Mouse (Mus musculus) heart, embryonic 10.5 days (tissue): ENCODE measurements around the gene Cntrl. TPM values are rescaled to one million over a fixed set of nuclear protein-coding genes. Genes with fewer than 3 reads are reported as not detected.

ENCODE experiments used
- DNase-seq: peaks from one replicate; pipeline ENCODE4 v3.0.0-alpha.2; 2017; ENCODE audit warnings: low spot score
- H3K27ac ChIP-seq: fragments of 300-500 bp; sonication (generic); 2 replicates; pipeline ENCODE4 v1.5.1; 2016; ENCODE audit warnings: mild to moderate bottlenecking
- H3K27me3 ChIP-seq: fragments of 300-500 bp; sonication (generic); 2 replicates; pipeline ENCODE4 v1.6.1; 2016; ENCODE audit warnings: mild to moderate bottlenecking; ENCODE audit not compliant: poor library complexity, insufficient read depth, severe bottlenecking
- H3K36me3 ChIP-seq: fragments of 300-500 bp; sonication (generic); 2 replicates; pipeline ENCODE4 v1.6.1; 2016; ENCODE audit warnings: mild to moderate bottlenecking, moderate library complexity
- H3K4me1 ChIP-seq: fragments of 300-500 bp; sonication (generic); 2 replicates; pipeline ENCODE4 v1.6.1; 2016; ENCODE audit warnings: mild to moderate bottlenecking
- H3K4me3 ChIP-seq: fragments of 300-500 bp; sonication (generic); 2 replicates; pipeline ENCODE4 v1.5.1; 2016; ENCODE audit warnings: mild to moderate bottlenecking, moderate library complexity
- H3K9me3 ChIP-seq: fragments of 300-500 bp; sonication (generic); 2 replicates; pipeline ENCODE4 v1.6.1; 2016; ENCODE audit warnings: mild to moderate bottlenecking, moderate library complexity
- WGBS: fragments of 180-500 bp; shearing (Covaris S2); methylation state at CpG from one replicate; pipeline ENCODE4 v1.1.7; 2016; 5-methylcytosine and 5-hydroxymethylcytosine counted together
- polyA plus RNA-seq: library from polyadenylated mRNA; unstranded; fragments of >200 nt; fragmentation: Nextera tagmentation; extraction: Ambion mirVana; gene quantifications from 2 replicates; pipeline ENCODE4 v1.2.1, GENCODE M21; 2016

Cntrl gene
- polyA plus RNA-seq: 18.4 and 19.0 TPM in 2 replicates

DNA sequence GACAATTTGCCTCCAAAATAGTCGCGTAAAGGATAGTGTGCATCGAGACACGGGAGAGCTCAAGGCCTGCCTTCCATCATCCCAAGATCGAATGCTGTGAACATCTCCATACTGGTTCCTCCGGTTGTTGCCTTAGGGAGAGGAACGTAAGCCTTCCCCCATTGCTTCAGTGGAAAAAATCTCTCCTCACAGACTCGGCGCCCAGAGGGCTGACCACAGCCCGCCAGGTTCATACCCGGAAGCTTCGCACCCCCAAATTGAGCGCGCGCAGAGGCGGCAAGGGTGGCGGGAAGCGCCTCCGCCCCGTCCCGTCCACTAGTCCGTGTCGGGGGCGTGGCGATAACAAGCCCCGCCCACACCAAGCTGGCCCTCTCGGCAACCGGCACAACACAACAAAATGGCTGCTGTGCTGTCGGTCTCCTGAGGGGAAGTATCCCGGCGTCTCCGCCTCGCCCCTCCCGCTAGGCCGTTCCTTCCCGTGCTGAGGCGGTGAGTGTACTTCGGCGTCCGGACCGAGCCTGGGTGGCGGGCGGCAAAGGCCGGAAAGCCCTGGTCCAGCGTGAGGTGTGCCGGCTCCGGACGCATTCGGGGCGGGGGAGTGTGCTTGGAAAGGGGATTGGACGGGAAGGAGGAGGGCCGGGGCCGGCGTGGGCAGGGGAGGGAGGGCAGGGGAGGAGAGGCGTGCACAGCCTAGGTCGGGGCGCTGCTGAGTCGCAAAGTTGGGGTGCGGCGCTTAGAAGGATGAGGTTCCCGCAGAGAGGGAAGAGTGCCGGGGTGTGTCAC lies at the start of gene Cntrl:
TSS of gene Cntrl (plus strand) at position 352 of the 783 bp plus-strand sequence.
- H3K27ac ChIP-seq: peak within 1 kb of the TSS; percentile 94
- no peaks in the 10 kb centered on the region for H3K9me3 ChIP-seq
- WGBS: under 1% methylated on average over 61 of the region's 62 CpGs
- H3K4me1 ChIP-seq: peaks cover 12% of the 10 kb centered on the region
- H3K27me3 ChIP-seq: no peaks in the 10 kb centered on the region
- peak within 1 kb of the TSS; percentile 89 for H3K4me3 ChIP-seq
- peak; percentile 97 for DNase-seq
- peaks cover 4% of the 10 kb centered on the region for H3K36me3 ChIP-seq

DNA sequence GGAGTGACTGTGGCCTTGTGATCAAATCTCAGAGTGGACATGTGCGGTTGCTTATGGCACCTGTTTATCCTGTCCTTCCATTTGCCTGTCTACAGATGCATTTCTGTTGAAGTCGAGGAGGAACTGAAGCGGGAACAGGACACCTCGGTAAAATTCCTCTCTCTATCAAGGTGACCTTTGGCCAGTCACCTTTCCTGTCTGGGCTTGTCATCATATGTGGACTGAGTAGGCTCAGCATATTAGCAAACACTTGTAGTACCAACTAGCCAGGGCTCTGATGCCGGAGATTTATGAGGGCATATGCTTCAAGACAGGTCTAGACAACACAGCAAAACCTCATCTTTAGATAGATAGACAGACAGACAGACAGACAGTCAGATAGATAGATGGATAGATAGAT lies 49.0 kb upstream of the Cntrl start:
- DNase-seq: no peak
- no peak overlapping the region for H3K4me3 ChIP-seq
- H3K36me3 ChIP-seq: no peaks in the 10 kb centered on the region
- no peaks in the 10 kb centered on the region for H3K4me1 ChIP-seq
- no peaks in the 10 kb centered on the region for H3K27me3 ChIP-seq
- WGBS: 75% methylated on average over 5 of the region's 5 CpGs
- no peak overlapping the region for H3K27ac ChIP-seq
- H3K9me3 ChIP-seq: no peaks in the 10 kb centered on the region

DNA sequence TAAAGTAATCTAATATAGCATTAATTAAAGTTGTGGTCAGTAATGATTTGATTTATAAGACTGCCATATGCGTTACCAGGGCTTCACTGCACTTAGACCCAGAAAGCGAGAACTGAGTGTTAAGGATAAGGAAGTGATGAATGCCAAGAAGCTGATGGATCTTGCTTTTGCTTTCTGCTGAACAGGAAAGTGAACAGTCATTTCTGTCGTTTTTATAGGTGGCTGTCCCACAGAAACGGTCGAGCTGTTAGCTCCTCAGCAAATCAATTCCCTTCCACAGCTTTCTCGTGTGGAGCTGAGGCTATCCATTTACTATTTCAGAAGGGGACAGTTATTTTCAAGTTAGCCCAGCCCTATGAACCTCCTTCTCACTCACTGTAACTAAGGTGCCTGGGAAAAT lies 48.4 kb upstream of the Cntrl start:
- H3K9me3 ChIP-seq: no peaks in the 10 kb centered on the region
- no peak overlapping the region for H3K4me3 ChIP-seq
- WGBS: 71% methylated on average over 6 of the region's 6 CpGs
- no peak for DNase-seq
- no peaks in the 10 kb centered on the region for H3K27me3 ChIP-seq
- no peaks in the 10 kb centered on the region for H3K36me3 ChIP-seq
- no peaks in the 10 kb centered on the region for H3K4me1 ChIP-seq
- no peak overlapping the region for H3K27ac ChIP-seq

DNA sequence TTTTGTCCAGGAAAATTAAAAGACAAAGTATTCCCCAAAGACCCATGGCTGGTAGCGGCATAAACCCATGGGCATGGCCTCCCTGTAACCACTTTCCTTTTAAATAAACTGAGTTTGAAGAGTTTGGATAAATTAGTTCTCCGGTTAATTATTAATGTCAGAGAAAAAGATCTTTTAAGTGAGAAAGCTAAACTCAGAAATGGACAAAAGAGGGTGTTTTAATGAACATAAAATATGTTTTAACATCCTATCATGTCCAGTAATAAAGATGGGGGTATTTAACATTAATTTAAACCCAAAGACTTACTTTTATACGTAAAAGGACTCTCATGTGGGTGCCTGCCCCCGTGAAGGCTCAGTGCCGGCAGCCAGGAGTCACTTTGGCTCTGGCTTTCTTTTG lies 48.0 kb upstream of the Cntrl start, which contains the start of gene Hc:
TSS of gene Hc (minus strand) at position 101 of the 400 bp plus-strand sequence.
- 85% methylated on average over 5 of the region's 5 CpGs for WGBS
- H3K4me1 ChIP-seq: no peaks in the 10 kb centered on the region
- DNase-seq: no peak
- no peak within 1 kb of the TSS for H3K4me3 ChIP-seq
- no peaks in the 10 kb centered on the region for H3K9me3 ChIP-seq
- no peaks in the 10 kb centered on the region for H3K27me3 ChIP-seq
- H3K27ac ChIP-seq: no peak within 1 kb of the TSS
- no peaks in the 10 kb centered on the region for H3K36me3 ChIP-seq

DNA sequence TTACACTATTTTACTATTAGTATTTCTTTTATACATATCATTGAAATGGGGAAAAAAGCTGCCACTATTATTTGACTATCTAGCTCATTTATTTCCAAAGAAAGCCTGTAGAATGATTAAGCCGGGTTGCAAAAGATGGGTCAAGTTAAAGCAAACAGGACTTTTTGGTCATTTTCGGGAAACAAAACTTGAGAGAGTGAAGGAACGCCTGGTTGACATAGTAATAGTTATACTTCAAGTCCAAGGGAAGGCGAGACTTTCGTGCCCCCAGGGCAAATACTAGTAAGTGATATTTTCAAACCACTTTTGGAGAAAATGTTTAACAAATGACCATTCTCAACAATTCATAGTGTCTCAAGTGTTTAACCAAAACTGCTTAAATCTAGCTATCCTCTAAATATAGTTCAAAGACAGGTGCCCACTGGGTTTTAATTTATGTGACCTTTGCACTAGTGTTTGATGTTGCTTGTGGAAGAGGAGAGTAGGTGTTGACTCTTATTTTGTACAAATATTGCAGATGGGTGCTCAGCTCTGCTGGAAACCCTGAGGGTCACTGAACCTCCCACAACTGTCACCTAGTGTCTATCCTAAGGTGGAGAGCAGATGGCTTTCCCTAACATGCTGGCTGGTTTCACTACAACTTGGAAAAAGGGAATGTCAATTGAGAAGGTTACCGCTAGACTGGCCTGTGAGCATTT lies 45.8 kb upstream of the Cntrl start:
- Histone ChIP-seq H3K36me3 (no peaks in the 10 kb centered on the region), H3K27ac (no peak overlapping the region), H3K4me3 (no peak overlapping the region), H3K9me3 (no peaks in the 10 kb centered on the region), H3K27me3 (no peaks in the 10 kb centered on the region), H3K4me1 (no peaks in the 10 kb centered on the region)
- DNase-seq: no peak
- 84% methylated on average over 6 of the region's 6 CpGs for WGBS

DNA sequence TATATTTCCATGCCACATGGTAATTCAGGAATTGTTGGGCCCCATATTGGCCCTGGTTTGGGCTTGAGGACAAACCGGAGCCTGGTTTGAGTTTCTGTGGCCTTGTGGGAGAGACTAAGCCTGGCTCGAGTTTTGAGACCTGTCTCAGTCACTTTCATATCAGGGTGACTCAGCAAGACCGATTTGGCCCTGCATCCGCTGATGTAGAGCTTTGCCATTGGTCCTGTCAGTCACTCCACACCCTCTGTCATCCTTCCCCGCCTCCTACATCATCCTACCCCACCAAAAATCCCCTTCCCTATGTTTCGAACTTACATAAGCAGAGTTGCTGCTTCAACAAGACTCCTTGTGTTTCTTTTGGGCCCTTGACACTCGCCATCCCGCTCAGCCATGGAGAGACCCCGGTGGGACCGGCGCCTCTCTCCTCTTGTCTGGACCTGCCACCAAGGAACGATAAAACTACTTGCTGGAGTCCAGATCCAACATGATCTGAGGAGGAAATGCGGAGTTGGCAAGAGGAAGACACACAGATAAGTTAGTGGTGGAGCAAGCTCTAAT lies 42.7 kb upstream of the Cntrl start:
- no peaks in the 10 kb centered on the region for H3K36me3 ChIP-seq
- DNase-seq: no peak
- no peak overlapping the region for H3K27ac ChIP-seq
- H3K4me1 ChIP-seq: no peaks in the 10 kb centered on the region
- WGBS: 81% methylated on average over 13 of the region's 13 CpGs
- H3K9me3 ChIP-seq: no peaks in the 10 kb centered on the region
- no peaks in the 10 kb centered on the region for H3K27me3 ChIP-seq
- no peak overlapping the region for H3K4me3 ChIP-seq

DNA sequence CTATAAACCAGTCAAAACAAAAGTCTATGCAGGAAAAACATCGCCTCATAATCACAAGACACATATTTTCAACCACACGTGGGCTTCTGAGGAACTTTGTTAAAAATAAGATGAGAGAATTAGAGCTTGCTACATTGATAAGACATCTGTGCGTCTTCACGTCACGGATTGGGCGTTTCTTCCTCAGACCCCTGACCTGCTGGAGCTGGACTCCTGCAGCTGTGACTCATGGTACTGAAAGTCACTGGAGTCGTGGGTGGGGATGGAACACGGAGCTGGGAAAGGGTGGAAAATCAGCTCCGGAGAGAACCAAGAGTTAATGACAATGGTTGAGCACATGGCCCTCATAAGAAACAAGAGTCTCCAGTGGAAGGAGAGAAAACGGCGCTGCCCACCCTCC lies 42.2 kb upstream of the Cntrl start:
- WGBS: 84% methylated on average over 11 of the region's 11 CpGs
- Histone ChIP-seq H3K4me1 (no peaks in the 10 kb centered on the region), H3K27ac (no peak overlapping the region), H3K36me3 (no peaks in the 10 kb centered on the region), H3K27me3 (no peaks in the 10 kb centered on the region), H3K4me3 (no peak overlapping the region), H3K9me3 (no peaks in the 10 kb centered on the region)
- DNase-seq: no peak

DNA sequence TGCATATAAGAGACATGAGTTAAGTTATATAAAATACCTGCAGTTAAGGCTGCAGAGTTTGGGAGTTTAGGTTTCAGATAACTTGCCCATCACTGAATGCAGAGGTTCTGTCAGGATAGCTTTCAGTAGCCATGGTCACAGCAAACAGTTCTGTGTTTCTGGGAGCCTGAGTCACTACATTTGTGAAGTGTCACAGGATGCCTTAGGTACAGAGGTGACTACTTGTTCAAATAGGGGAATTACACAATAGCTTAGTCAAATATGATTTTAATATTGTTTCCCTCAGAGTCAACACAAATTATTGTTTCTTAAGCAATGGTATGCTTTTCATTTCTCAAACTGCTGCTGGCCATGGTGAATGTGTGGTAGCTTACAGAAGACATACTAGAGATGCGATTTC lies 40.2 kb upstream of the Cntrl start:
- WGBS: 96% methylated on average over 1 of the region's 1 CpGs
- no peaks in the 10 kb centered on the region for H3K4me1 ChIP-seq
- no peaks in the 10 kb centered on the region for H3K36me3 ChIP-seq
- no peaks in the 10 kb centered on the region for H3K9me3 ChIP-seq
- H3K4me3 ChIP-seq: no peak overlapping the region
- H3K27me3 ChIP-seq: no peaks in the 10 kb centered on the region
- no peak for DNase-seq
- H3K27ac ChIP-seq: no peak overlapping the region

DNA sequence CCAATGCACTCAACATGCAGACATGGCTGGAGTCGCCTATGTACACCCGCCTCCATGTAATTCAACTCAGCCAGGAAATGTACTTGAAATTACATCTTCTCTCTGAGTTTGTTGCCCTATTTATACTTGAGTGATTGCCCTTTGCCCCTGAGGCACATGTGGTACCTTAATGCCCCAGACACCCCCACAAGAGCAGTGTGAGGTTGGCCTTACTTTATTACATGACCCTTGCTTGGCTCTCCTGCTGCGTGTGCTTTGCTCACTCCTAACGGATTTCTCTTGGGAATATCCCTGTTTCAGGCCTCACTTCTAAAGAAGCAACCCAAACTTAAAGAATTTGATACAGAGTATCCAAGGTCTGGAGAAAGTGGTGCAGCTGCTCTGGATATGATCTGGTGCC lies 39.0 kb upstream of the Cntrl start:
- WGBS: 85% methylated on average over 4 of the region's 4 CpGs
- no peaks in the 10 kb centered on the region for H3K4me1 ChIP-seq
- DNase-seq: no peak
- H3K36me3 ChIP-seq: no peaks in the 10 kb centered on the region
- H3K27ac ChIP-seq: no peak overlapping the region
- H3K9me3 ChIP-seq: no peaks in the 10 kb centered on the region
- H3K27me3 ChIP-seq: no peaks in the 10 kb centered on the region
- H3K4me3 ChIP-seq: no peak overlapping the region

DNA sequence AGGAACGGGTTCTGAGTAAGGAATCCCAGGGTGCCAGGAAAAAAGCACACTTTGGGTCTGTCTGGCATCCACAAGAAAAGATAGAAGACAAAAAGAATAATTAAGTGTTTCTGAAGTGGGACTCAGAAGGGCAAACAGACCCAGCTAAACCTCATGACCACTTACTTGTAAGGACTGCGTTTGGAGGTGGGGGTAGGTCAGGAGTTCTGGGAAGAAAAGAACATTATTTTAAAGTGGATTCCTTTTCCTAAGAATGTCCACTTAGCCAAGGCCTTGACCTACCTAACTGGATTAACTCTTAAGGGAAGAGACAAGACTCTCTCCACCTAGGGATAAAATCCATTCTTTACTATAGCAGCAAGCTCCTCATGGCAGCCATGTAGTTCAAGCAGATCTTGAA lies 36.7 kb upstream of the Cntrl start:
- Histone ChIP-seq H3K4me1 (no peaks in the 10 kb centered on the region), H3K9me3 (no peaks in the 10 kb centered on the region), H3K36me3 (no peaks in the 10 kb centered on the region), H3K27me3 (no peaks in the 10 kb centered on the region), H3K4me3 (no peak overlapping the region), H3K27ac (no peak overlapping the region)
- 78% methylated on average over 2 of the region's 2 CpGs for WGBS
- no peak for DNase-seq

DNA sequence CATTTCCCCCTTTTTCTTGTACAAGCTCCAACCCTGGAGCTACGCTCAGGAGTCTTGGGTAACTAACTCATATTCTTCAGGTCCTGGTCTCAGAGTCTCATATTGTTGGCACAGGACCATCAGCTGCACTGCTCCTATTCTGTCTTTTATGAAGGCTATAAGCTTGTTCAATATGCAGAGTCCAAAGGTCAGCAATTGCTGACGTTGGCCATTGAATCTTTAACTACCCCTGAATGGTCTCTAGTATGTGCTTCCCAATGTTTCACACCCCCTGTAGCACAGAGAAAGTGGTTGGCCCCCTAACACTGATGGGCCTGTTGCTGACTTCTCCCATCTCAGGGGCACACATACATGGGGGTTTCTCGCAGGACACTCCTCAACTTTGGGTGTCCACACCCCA lies 35.0 kb upstream of the Cntrl start:
- H3K36me3 ChIP-seq: no peaks in the 10 kb centered on the region
- no peak for DNase-seq
- 90% methylated on average over 3 of the region's 3 CpGs for WGBS
- no peaks in the 10 kb centered on the region for H3K27me3 ChIP-seq
- no peak overlapping the region for H3K27ac ChIP-seq
- no peaks in the 10 kb centered on the region for H3K9me3 ChIP-seq
- no peak overlapping the region for H3K4me3 ChIP-seq
- H3K4me1 ChIP-seq: no peaks in the 10 kb centered on the region

DNA sequence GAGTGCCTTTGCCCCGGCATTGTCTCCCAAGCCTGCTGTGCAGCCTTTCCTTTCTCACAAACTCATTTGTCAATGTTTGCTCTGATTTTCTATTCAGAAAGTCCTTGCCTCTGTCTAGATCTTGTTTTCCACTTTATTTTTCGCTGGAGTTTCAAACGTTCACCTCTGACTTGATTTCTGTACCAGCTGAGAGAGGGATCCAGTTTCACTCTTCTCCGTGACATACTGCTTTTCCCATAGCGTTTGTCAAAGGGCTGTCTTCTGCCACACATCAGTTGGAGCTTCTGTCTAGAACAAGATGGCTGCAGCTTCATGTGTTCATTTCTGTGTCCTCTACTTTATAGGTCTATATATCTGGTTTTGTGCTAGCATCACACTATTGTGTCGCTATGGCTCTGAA lies 30.1 kb upstream of the Cntrl start:
- Histone ChIP-seq H3K27ac (no peak overlapping the region), H3K27me3 (no peaks in the 10 kb centered on the region), H3K36me3 (no peaks in the 10 kb centered on the region), H3K4me3 (no peak overlapping the region), H3K9me3 (no peaks in the 10 kb centered on the region), H3K4me1 (no peaks in the 10 kb centered on the region)
- no peak for DNase-seq
- 68% methylated on average over 6 of the region's 6 CpGs for WGBS

DNA sequence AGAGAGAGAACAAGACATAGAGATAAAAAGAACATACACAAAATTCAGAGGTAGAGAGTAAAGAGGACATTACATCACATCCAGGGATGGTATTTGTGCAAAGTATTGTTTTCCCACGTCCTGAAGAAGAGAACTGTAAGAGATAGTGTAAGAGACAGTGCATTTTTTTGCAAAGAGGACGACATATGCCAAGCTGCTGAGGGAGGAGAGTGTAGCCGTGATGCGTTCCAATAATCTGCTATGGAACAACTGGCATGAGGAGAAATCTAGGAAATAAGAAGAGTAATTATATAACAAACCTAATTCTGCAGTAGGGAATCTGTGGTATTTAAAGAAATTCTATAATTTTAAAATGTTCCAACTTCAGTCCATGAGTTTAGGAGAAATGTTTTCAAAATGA lies 21.9 kb upstream of the Cntrl start:
- 74% methylated on average over 4 of the region's 4 CpGs for WGBS
- Histone ChIP-seq H3K36me3 (no peaks in the 10 kb centered on the region), H3K27ac (no peak overlapping the region), H3K27me3 (no peaks in the 10 kb centered on the region), H3K9me3 (no peaks in the 10 kb centered on the region), H3K4me3 (no peak overlapping the region), H3K4me1 (no peaks in the 10 kb centered on the region)
- no peak for DNase-seq
